Mouse (Mus musculus): ENCODE results near the gene Add1.

The Add1 gene

DNA sequence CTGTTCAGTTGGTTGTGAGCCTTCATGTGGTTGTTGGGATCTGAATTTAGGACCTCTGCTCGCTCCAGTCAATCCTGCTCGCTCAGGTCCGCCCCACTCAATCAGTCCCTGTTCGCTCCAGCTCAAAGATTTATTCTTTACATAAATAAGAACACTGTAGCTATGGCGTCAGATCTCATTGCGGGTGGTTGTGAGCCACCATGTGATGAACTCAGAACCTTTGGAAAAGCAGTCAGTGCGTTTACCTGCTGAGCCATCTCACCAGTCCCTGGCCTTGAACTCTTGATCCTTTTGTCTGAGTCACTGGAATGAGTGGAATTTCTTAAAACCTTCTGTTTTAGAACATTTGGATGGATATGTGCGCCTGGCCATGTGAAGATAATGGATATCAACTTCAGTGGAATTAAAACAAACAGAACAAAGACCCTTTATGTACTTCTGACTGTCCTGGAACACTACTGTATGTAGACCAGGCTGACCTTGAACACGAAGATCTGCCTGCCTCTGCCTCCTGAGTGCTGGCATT lies 19.8 kb downstream of the Add1 start:
- intact Hi-C loops (cut with DNase I) = no loop called here

DNA sequence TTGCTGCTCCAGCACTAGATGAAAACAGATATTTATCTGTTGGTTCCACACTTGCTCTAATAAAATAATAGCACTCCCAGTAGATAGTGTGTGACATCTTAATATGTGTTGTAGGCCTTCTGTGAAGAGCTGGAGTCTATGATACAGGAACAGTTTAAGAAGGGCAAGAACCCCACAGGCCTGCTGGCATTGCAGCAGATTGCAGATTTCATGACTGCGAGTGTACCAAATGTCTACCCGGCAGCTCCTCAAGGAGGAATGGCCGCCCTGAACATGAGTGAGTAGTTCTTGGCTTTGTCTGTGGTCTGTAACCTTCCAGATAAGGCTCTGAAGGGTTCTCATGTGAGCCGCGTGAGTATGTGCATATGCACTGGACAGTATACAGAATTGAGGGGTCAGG lies 31.1 kb downstream of the Add1 start:
- intact Hi-C loops (cut with DNase I) = no loop called here

- intact Hi-C loops (cut with DNase I) = no loop called here
Measured at GRCm38 (mm10) chr5:34607100-34607880, 33.8 kb downstream of the Add1 start.

GRCm38 (mm10) chr5:34608226-34608625 lies 34.8 kb downstream of the Add1 start:
- intact Hi-C loops (cut with DNase I) = no loop called here

GRCm38 (mm10) chr5:34609966-34610365 lies 36.5 kb downstream of the Add1 start:
- intact Hi-C loops (cut with DNase I) = loop anchor here (10.0 kb wide), 1 partner anchor 285 kb away; no protein-coding TSS in a partner anchor

GRCm38 (mm10) chr5:34632996-34633395 lies 59.5 kb downstream of the Add1 start:
- intact Hi-C loops (cut with DNase I) = no loop called here

DNA sequence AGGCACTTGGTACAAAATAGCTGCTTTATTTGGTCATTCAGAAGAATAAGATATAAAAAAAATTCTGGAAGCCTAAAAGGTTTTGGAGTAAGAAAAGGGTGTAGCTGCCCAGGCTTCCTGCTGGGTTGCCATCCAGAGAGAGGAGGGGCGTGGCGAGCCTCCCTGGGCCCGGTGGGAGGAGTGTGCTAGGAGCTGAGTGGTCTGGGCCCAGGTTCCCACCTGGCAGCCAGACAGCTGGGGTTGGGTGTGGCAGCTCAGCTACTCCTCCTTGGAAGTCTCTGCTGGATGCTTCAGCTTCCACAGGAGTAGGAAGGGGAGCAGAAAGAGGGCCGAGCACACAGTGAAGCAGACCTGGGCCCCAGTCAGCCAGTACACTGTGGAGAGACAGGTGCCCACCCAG lies 60.2 kb downstream of the Add1 start:
- intact Hi-C loops (cut with DNase I) = no loop called here

- intact Hi-C loops (cut with DNase I) = loop anchor here (5.0 kb wide), 1 partner anchor 118 kb away; no protein-coding TSS in a partner anchor
Measured at GRCm38 (mm10) chr5:34634746-34635400, 61.4 kb downstream of the Add1 start.

DNA sequence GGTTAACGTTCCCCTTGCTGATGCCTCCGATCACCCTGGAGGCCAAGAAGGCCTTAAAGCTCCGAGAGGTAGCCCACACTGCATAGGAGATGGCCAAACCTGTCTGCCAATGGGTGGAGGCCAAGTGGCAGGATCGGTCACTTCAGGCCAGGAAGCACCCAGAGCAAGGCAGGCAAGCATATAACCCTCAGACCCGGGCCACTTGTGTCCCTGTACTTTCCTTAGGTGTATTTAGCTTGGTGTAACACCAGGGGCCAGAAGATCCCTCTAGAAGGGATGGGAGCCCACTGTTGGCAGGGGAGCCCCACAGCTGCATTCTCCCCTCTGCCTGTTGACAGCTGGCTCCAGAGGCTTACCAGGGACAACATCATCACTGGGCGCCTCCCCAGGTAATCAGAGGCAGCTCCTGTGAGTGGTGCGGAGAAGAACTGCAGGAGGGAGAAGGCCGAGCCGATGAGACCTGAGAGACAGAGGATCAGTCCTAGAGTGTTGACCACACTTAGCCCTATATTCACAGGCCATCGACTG lies 62.3 kb downstream of the Add1 start:
- intact Hi-C loops (cut with DNase I) = loop anchor here (5.0 kb wide), 1 partner anchor 118 kb away; no protein-coding TSS in a partner anchor

- intact Hi-C loops (cut with DNase I) = loop anchor here (5.0 kb wide), 1 partner anchor 119 kb away; no protein-coding TSS in a partner anchor
Measured at GRCm38 (mm10) chr5:34636481-34637287, 63.2 kb downstream of the Add1 start, which contains the start of gene Mfsd10. Gene Mfsd10 (minus strand): TSS chr5:34637212.

DNA sequence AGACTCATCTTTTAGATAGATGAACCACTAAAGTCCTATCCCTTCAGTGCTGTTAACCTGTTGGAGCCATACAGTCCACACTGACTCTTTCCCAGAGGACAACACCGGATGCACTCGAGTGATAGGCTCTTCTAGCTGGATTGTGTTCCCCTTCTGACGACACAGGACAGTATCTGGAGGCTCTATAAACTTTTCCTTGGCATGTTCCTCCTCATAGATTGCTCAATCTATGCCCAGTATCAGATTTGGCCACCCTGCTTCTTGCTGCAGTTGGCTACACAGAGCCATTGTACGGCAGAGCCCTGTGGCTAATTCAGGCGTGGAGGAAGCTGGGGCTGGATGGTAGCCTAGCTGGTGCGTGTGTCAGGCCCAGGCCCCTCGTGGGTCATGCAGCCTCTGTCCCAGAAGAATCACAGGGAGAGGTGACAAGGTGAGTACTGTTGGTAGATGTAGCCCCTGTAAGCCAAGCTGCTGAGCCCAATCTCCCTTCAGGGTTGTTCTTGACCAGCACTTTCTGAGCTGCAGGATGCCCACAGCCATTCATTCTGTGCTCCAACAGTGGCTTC lies 64.2 kb downstream of the Add1 start:
- intact Hi-C loops (cut with DNase I) = loop anchor here (5.0 kb wide), 1 partner anchor 120 kb away; no protein-coding TSS in a partner anchor

GRCm38 (mm10) chr5:34641991-34642390 lies 68.5 kb downstream of the Add1 start:
- intact Hi-C loops (cut with DNase I) = no loop called here

DNA sequence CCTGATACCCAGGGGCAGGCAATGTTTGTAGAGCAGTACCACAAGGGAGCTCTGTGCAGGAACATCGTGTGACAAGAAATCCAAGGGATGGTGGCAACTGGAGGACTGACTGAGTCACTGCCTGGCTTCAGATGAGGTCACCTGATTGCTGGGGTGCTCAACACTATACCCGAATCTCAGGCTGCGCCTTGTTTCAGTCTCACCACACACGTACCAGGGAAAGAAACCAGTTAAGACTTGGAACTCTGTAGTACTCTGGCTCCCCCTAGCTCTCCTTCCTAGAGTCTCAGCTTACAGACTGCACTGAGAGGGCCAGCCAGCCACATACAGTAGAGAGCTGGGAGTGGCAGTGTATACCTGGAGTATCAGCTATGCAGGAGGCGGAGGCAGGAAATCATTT lies 69.5 kb downstream of the Add1 start:
- intact Hi-C loops (cut with DNase I) = no loop called here

DNA sequence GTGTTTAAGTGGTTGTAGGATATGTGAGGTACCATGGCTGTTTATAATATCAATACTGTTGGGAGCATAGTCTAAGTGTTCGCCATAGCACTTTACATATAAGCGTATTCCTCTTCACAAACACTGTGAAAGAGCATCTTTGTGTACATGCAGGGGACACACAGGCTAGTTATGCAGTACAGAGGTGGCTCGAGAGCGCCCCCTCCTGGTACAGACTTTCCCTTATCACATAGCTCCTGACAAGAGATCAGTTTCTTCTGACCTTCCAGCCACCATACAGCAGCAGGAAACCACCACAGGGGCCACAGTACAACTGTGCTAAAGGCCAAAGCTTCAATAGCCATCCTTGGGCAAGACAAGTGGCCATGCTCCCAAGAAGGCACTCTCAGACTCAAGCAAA lies 74.1 kb downstream of the Add1 start:
- intact Hi-C loops (cut with DNase I) = loop anchor here (5.0 kb wide), 1 partner anchor 100 kb away; no protein-coding TSS in a partner anchor

GRCm38 (mm10) chr5:34652961-34653360 lies 79.5 kb downstream of the Add1 start:
- intact Hi-C loops (cut with DNase I) = no loop called here

- intact Hi-C loops (cut with DNase I) = no loop called here
Measured at GRCm38 (mm10) chr5:34654881-34655280, 81.4 kb downstream of the Add1 start.

DNA sequence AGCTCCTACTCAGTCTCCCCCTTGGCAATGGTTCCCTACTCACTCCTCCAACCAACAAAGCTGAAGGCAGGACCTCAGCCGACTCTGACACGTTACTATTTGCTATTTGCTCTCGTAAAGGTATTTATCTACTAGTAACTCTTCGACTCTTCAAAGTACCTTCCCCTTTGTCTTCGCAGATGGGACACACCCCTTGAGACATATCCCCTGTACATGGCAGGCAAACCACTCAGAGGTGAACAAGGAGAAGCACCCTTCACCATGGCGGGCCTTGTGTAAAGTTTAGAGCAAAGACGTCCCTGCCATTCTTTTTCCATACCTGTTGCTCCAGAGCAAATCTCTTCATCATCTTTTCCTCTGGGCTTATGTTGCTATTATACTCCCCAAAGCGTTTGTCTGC lies 84.1 kb downstream of the Add1 start:
- intact Hi-C loops (cut with DNase I) = no loop called here

GRCm38 (mm10) chr5:34659686-34660590 lies 86.5 kb downstream of the Add1 start, which contains the start of the genes Nop14 and Grk4:
Gene Nop14 (minus strand): TSS chr5:34660148.
Gene Grk4 (plus strand): TSS chr5:34660379.
- intact Hi-C loops (cut with DNase I) = loop anchor here (5.0 kb wide), 1 partner anchor 102 kb away; the partner anchor contains the start of gene Htt

DNA sequence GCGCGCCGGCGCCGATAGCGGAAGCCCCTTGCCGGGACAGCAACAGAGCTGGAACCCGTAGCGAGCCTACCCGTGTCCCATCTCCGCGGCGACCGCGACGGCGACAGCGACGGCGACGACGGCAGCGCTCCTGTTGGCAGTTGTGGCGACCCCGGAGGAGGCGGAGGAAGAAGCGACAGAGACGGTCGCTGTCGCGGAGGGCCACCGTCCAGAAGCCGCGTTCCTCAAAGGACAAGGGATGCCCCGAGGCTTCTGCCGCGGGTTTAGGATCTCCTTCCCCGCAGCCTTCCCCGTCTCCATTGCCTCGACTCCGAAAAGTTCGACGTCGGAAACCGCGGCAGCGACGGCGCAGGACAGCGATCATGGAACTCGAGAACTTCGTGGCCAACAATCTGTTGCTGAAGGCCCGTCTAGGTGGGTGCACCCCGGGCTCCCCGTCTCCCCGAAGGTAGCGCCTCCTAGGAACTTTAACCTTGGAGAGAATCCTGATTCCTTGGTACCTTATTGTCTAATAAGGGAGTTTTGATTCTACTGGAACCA lies 87.2 kb downstream of the Add1 start:
- intact Hi-C loops (cut with DNase I) = loop anchor here (5.0 kb wide), 1 partner anchor 102 kb away; the partner anchor contains the start of gene Htt

All from adrenal gland (tissue).